Mouse (Mus musculus) brown adipose tissue, adult 24 weeks (tissue): ENCODE results near the gene Nfya. TPM values are rescaled to one million over a fixed set of nuclear protein-coding genes. Genes with fewer than 3 reads are reported as not detected.

Source experiments
- H3K27ac ChIP-seq: fragments of 200-500 bp; replicated peaks from 2 replicates; pipeline ENCODE4 v1.5.1; 2012; ENCODE audit warnings: low read depth, mild to moderate bottlenecking, low read length
- H3K4me1 ChIP-seq: fragments of 200-500 bp; 2 replicates; pipeline ENCODE4 v1.6.1; 2012; ENCODE audit warnings: low read length, mixed read lengths; ENCODE audit not compliant: control insufficient read depth, insufficient read depth, insufficient read length
- H3K4me3 ChIP-seq: fragments of 200-500 bp; 2 replicates; pipeline ENCODE4 v1.5.1; 2012; ENCODE audit warnings: low read depth, mild to moderate bottlenecking, low read length, moderate library complexity; ENCODE audit not compliant: insufficient read depth
- polyA plus RNA-seq: library from polyadenylated mRNA; stranded (reverse); fragments of >200 nt; gene quantifications from 2 replicates; pipeline ENCODE4 v1.2.4, GENCODE M21; 2012; ENCODE audit not compliant: missing spikeins, insufficient read depth, insufficient read length

The Nfya gene
- polyA plus RNA-seq, 1 experiment: 6.3 TPM

DNA sequence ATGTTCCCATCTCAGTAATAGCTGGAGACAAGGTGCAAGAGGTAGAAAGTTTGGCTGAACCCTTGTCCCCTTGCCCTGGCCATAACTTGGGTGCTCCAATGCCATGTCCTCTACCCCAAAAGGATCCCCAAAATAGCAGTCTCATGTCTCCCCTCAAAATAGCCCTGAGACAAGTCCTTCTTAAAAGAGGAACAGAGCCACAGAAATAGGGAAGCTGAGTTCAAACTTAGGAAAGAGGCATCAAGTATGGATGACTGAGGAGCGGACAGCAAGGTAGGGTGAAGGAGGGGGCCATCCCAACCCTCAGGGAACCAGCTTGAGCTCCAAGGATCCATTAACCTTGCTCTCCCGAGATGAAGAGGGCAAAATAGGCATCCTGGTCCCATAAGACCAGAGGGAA is 62.4 kb downstream of the Nfya start:
- Histone ChIP-seq H3K4me3 (peak overlapping the region; percentile 32; the same call in 1 of the 2 replicates), H3K27ac (peak overlapping the region; percentile 39), H3K4me1 (no peaks in the 10 kb centered on the region)

DNA sequence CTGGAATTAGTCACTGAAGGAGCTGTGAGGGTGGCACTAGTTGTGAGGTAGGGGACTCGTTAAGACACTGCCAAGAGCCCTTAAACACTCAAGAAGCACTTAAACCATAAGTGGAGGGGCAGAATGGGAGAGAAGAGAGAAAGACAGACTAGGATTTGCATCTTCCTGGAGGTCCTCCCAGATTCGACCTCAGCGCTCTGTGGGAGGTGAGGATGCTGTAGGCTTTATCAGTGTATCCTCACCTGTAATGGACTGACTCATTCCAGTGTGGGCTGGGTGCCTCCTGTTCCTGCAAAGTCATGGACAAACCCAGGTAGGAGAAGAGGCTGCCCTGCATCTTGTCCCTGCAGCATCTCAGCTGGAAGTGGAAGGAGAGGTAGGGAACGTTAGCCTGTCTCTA is 62.9 kb downstream of the Nfya start:
- Histone ChIP-seq H3K27ac (peak overlapping the region; percentile 39), H3K4me1 (no peaks in the 10 kb centered on the region), H3K4me3 (peak overlapping the region; percentile 32)

DNA sequence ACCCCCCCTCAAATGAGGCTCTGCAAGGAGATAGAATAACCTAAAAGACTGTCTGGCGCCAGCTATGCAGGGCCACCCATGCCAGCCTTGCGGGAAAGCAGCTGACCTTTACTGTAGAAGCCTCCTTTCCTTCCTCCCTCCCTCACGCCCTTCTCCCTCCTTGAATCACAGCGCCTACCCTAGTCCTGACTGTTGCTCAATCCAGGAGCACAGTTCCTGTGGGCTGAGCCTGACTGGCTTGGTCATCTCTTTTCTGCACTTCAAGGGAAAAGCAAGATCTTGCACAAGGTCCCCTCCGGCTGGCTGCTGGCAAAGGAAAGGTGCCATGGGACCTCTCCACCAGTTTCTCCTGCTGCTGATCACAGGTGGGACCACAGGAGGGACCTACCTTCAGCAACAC is 63.5 kb downstream of the Nfya start, which contains the start of gene Trem2:
Trem2 (plus strand) TSS at position 171 of the 400 bp plus-strand sequence.
- Histone ChIP-seq H3K4me3 (peak within 1 kb of the TSS; percentile 32), H3K4me1 (no peaks in the 10 kb centered on the region), H3K27ac (peak within 1 kb of the TSS; percentile 39)

DNA sequence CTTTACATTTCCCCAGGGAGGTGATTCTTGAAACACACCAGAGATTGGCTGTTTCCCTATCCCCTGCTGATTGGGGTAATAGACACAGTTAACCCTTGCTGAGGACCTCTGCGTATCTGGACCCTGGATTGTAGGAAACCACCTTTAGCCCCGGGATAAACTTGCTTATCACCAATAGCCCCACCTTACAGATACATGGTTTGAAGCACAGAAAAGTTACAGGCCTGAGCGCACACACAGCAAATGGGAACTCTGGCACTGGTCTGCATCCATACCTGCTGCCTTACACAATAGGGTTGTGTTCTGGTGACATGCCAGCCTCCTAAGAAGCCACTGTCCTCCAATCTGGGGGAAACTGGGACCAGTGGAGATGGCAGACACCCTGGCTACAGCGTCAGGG is 63.9 kb downstream of the Nfya start:
- no peaks in the 10 kb centered on the region for H3K4me1 ChIP-seq
- H3K4me3 ChIP-seq: no peak overlapping the region
- H3K27ac ChIP-seq: no peak overlapping the region

DNA sequence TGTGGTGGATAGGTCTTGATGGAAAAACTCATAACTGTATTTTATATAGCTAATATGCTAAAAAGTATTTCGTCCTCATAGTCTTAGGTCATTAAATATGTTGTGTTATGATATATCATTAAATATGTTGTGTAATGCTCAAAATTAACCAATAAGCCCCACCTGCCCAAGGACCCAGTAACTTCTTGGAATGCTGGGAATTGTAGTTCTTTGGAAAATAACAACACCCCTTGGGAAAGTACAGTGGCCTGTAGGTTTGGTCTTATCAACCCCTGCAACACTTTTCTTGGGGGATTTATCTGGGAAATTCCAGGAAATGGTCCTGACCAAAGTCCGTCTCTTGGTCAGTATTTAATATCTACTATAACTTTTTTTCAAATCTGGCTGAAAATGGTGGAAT is 66.6 kb downstream of the Nfya start:
- H3K4me3 ChIP-seq: no peak overlapping the region
- no peaks in the 10 kb centered on the region for H3K4me1 ChIP-seq
- H3K27ac ChIP-seq: no peak overlapping the region

DNA sequence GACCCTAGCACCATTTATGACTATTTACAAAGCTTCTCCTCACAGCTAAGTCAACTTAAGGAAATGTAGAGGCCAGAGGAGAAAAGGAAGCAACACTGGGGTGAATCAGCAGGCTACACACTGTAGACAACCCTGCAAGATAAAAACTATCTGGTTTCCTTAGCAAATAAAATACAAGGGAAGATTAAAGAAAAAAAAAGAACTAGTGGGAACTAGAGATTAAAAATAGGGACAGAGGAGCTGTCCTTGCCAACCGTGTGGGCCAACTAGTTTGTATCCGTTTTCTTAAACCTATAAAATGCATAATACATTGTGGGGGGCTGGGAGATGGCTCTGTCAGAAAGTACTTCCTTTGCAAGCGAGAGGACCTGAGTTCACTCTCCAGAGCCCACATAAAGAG is 67.8 kb downstream of the Nfya start:
- Histone ChIP-seq H3K27ac (no peak overlapping the region), H3K4me1 (no peaks in the 10 kb centered on the region), H3K4me3 (no peak overlapping the region)

DNA sequence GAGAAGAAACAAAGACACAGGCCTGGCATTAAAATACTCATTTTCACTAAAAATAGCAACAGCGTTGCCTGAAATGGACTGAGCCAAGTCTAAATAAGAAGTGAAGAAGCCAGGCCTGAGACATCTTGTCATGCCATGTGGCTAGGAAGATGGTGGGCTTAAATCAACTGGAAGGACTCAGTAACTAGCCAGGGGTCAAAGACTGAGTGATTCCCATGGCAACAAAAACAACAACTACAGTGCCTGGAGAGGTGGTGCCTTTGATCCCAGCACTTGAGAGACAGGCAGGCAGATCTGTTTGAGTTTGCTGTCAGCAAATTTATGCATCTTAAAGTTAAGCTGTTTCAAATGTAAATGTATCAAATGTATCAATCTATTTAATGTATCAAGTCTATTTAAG is 69.4 kb downstream of the Nfya start:
- Histone ChIP-seq H3K27ac (no peak overlapping the region), H3K4me1 (no peaks in the 10 kb centered on the region), H3K4me3 (no peak overlapping the region)

Other genes starting within 250 kb of the Nfya start
- gene A530064D06Rik, start 242.6 kb downstream of the Nfya start, polyA plus RNA-seq: not detected in 2 replicates
- gene Trem1, start 177.1 kb downstream of the Nfya start, polyA plus RNA-seq: not detected in 2 replicates
- gene Trem3, start 162.1 kb downstream of the Nfya start, polyA plus RNA-seq: not detected in 2 replicates
- not detected in 2 replicates for gene Treml4, start 145.6 kb downstream of the Nfya start, polyA plus RNA-seq
- gene Treml2, start 110.4 kb downstream of the Nfya start, polyA plus RNA-seq: not detected in 2 replicates
- not detected in 2 replicates for gene B430306N03Rik, start 93.8 kb downstream of the Nfya start, polyA plus RNA-seq
- gene Trem2, start 63.5 kb downstream of the Nfya start, polyA plus RNA-seq: 1.5 and 2.0 TPM in 2 replicates
- not detected in 2 replicates for gene Treml1, start 50.0 kb downstream of the Nfya start, polyA plus RNA-seq
- 34.0 and 34.6 TPM in 2 replicates for gene Oard1, start 108 bp upstream of the Nfya start, polyA plus RNA-seq
- 11.2 and 20.3 TPM in 2 replicates for gene Apobec2, start 23.0 kb upstream of the Nfya start, polyA plus RNA-seq
- not detected in 2 replicates for gene Tspo2, start 41.6 kb upstream of the Nfya start, polyA plus RNA-seq
- gene Unc5cl, start 45.0 kb upstream of the Nfya start, polyA plus RNA-seq: not detected in 2 replicates